Mouse (Mus musculus) embryonic facial prominence, embryonic 12.5 days (tissue): ENCODE measurements at regions not wholly inside any gene's neighbourhood (a gene's known extent, or its start where the extent isn't known, plus 50 kb on each side); places are given as distances from the start of the nearest gene placed in this dataset.

ENCODE experiments used
- ATAC-seq: fragments of 200-750 bp; cut with Nextera tagmentation; 2 replicates; pipeline ENCODE4 v1.8.0; 2017; ENCODE audit not compliant: insufficient number of reproducible peaks, insufficient read depth, low FRiP score, low TSS enrichment
- H3K27ac ChIP-seq: fragments of 300-500 bp; sonication (generic); 2 replicates; pipeline ENCODE4 v1.5.1; 2016; ENCODE audit warnings: mild to moderate bottlenecking
- H3K27me3 ChIP-seq: fragments of 300-500 bp; sonication (generic); 2 replicates; pipeline ENCODE4 v1.6.1; 2016; ENCODE audit warnings: mild to moderate bottlenecking, moderate library complexity
- H3K36me3 ChIP-seq: fragments of 300-500 bp; sonication (generic); 2 replicates; pipeline ENCODE4 v1.6.1; 2016; ENCODE audit warnings: mild to moderate bottlenecking
- H3K4me1 ChIP-seq: fragments of 300-500 bp; sonication (generic); 2 replicates; pipeline ENCODE4 v1.6.1; 2016
- H3K4me2 ChIP-seq: fragments of 300-500 bp; sonication (generic); replicated peaks from 2 replicates; pipeline ENCODE4 v1.6.1; 2016; ENCODE audit warnings: mild to moderate bottlenecking, moderate library complexity
- H3K4me3 ChIP-seq: fragments of 300-500 bp; sonication (generic); 2 replicates; pipeline ENCODE4 v1.5.1; 2016; ENCODE audit warnings: mild to moderate bottlenecking
- H3K9ac ChIP-seq: fragments of 300-500 bp; sonication (generic); 2 replicates; pipeline ENCODE4 v1.6.1; 2016; ENCODE audit warnings: mild to moderate bottlenecking, moderate library complexity
- H3K9me3 ChIP-seq: fragments of 300-500 bp; sonication (generic); 2 replicates; pipeline ENCODE4 v1.6.1; 2016; ENCODE audit warnings: mild to moderate bottlenecking, moderate library complexity
- WGBS: fragments of 180-500 bp; shearing (Covaris S2); methylation state at CpG from one replicate; pipeline ENCODE4 v1.1.7; 2016; 5-methylcytosine and 5-hydroxymethylcytosine counted together

DNA sequence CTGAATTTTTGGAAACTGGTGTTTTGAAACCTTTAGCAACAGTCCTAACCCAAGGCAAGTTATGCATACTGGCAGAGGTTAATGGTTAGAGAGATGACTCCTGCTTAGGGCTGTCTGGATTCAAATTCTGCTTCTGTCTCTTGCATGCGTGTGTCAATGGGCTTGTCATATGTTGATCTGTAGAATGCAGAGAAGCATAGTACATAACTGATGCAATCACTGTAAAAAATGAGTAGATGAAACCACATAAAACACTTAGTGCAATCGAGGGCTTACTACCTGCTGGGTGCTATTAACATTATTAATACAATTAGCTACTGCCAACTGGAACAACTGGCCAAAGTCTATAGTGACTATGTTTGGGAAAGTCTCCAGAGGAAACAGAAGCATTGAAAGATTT is 163.3 kb downstream of the Fzd1 start:
- H3K27ac ChIP-seq = no peak overlapping the region
- H3K4me3 ChIP-seq = no peak overlapping the region
- no peak overlapping the region for H3K9ac ChIP-seq
- no peak for ATAC-seq
- 72% methylated on average over 2 of the region's 2 CpGs for WGBS
- no peak overlapping the region for H3K4me2 ChIP-seq
- H3K9me3 ChIP-seq = no peaks in the 10 kb centered on the region
- no peaks in the 10 kb centered on the region for H3K36me3 ChIP-seq
- H3K27me3 ChIP-seq = no peaks in the 10 kb centered on the region
- H3K4me1 ChIP-seq = no peaks in the 10 kb centered on the region

DNA sequence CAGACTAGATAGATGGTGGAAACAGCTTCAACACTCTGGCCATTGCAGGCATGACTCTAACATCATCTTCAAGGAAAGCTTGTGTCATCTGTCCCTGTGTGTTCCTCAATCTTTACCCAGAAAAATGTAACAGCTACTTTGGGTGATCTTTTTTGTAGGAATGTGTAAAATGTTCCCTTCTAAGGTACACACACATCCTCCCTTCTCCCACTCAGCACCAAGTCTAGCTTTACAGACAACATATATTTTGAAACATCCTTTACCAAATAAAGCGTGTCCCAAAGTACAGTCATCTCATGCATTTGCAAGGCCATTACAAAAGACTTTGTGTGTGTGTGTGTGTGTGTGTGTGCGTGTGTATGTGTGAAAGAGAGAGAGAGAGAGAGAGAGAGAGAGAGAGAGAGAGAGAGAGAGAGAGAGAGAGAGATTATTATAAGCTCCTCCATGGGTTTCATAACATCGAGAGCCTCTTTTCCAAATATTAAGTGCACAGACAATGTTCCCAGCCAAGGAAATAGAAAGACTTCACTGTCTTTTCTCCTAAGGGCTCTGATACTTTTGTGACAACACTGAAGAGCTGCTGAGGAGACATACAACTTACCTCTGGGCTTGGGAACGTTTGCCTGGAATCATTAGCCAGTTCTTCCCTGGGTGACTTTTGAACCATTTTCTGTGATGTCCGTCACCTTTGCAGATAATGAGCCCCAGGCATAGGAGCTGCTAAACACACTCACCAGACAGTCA is 164.0 kb downstream of the Fzd1 start:
- Histone ChIP-seq H3K9ac (no peak overlapping the region), H3K4me2 (no peak overlapping the region), H3K27ac (no peak overlapping the region), H3K27me3 (no peaks in the 10 kb centered on the region), H3K4me3 (no peak overlapping the region), H3K36me3 (no peaks in the 10 kb centered on the region), H3K4me1 (no peaks in the 10 kb centered on the region), H3K9me3 (no peaks in the 10 kb centered on the region)
- ATAC-seq = no peak
- WGBS = 61% methylated on average over 5 of the region's 5 CpGs

DNA sequence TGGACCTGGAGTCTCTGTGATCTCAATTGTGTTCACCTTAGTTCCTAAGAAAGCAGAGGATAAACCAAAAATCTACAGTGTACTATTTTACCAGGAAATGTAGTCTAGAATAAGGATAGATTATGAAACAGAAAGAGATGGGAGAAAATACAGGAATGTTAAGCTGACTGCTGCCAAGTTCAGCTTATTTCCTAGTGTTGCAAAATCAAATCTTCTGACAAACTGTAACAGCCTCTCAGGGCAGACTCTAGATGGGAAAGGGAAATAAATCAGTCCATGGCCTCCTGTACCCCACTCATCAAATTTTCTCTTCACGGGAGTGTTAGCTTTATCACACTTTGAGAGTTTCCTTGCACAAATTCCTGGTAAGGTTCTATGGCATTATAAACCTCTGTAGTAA is 166.1 kb downstream of the Fzd1 start:
- Histone ChIP-seq H3K36me3 (no peaks in the 10 kb centered on the region), H3K27me3 (no peaks in the 10 kb centered on the region), H3K4me2 (no peak overlapping the region), H3K4me1 (no peaks in the 10 kb centered on the region), H3K9ac (no peak overlapping the region), H3K9me3 (no peaks in the 10 kb centered on the region), H3K27ac (no peak overlapping the region), H3K4me3 (no peak overlapping the region)
- no peak for ATAC-seq
- WGBS = 77% methylated on average over 1 of the region's 1 CpGs

- H3K27me3 ChIP-seq = no peaks in the 10 kb centered on the region
- ATAC-seq = no peak
- no peak overlapping the region for H3K4me3 ChIP-seq
- H3K36me3 ChIP-seq = no peaks in the 10 kb centered on the region
- H3K4me2 ChIP-seq = no peak overlapping the region
- no peak overlapping the region for H3K27ac ChIP-seq
- H3K4me1 ChIP-seq = no peaks in the 10 kb centered on the region
- WGBS = 91% methylated on average over 1 of the region's 1 CpGs
- no peak overlapping the region for H3K9ac ChIP-seq
- H3K9me3 ChIP-seq = no peaks in the 10 kb centered on the region
Observed at GRCm38 (mm10) chr5:4582702-4583475, 174.9 kb downstream of the Fzd1 start.

GRCm38 (mm10) chr5:4580185-4580839 is 177.5 kb downstream of the Fzd1 start:
- ATAC-seq = no peak
- no peak overlapping the region for H3K9ac ChIP-seq
- H3K36me3 ChIP-seq = no peaks in the 10 kb centered on the region
- H3K9me3 ChIP-seq = no peaks in the 10 kb centered on the region
- no peak overlapping the region for H3K4me2 ChIP-seq
- H3K27me3 ChIP-seq = no peaks in the 10 kb centered on the region
- WGBS = 80% methylated on average over 8 of the region's 8 CpGs
- no peak overlapping the region for H3K4me3 ChIP-seq
- H3K4me1 ChIP-seq = no peaks in the 10 kb centered on the region
- no peak overlapping the region for H3K27ac ChIP-seq

DNA sequence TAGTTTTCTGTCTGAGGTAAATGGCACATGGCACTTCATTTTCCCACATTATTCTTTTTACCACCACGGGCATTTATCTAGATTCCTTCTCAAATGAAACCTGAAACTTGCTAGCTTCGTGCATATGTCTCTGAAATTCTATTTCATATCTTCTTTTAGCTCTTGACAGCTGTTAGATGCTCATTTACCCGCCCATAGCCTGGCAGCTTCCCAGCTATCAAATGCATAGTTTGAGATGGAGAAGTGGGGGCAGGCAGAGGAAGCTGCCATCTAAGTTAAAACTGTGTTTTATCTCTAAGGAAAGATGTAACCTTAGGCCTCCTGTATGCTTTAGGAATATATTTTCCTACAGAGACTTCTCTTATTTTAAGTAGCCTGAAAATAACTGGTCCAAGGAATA is 179.0 kb downstream of the Fzd1 start:
- 56% methylated on average over 3 of the region's 3 CpGs for WGBS
- Histone ChIP-seq H3K4me1 (no peaks in the 10 kb centered on the region), H3K4me2 (no peak overlapping the region), H3K27ac (no peak overlapping the region), H3K9ac (no peak overlapping the region), H3K9me3 (no peaks in the 10 kb centered on the region), H3K36me3 (no peaks in the 10 kb centered on the region), H3K4me3 (no peak overlapping the region), H3K27me3 (no peaks in the 10 kb centered on the region)
- ATAC-seq = no peak

- Histone ChIP-seq H3K36me3 (no peaks in the 10 kb centered on the region), H3K27ac (no peak overlapping the region), H3K9me3 (no peaks in the 10 kb centered on the region), H3K4me1 (no peaks in the 10 kb centered on the region), H3K4me2 (no peak overlapping the region), H3K27me3 (no peaks in the 10 kb centered on the region), H3K9ac (no peak overlapping the region), H3K4me3 (no peak overlapping the region)
- 87% methylated on average over 6 of the region's 6 CpGs for WGBS
- no peak for ATAC-seq
Observed at GRCm38 (mm10) chr5:4577179-4577578, 180.7 kb downstream of the Fzd1 start.

DNA sequence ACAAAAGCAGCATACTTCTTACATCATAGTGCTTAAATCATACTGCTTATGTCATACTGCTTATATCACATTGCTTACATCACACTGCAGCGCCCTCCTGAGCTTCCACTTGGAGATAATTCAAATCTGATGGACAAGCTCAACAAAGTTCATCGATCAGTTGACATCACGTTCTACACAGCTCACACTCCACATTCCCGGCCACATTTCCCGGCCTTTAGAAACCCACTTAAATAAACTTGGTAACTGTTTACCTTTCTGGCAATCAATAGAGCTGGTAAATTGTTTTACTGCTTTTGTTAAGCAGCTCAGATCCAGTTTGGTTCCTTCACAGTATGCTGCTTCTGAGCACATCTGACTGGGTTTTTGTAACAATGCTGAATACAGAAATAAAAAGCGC is 194.0 kb downstream of the Fzd1 start:
- no peak overlapping the region for H3K27ac ChIP-seq
- H3K9ac ChIP-seq = no peak overlapping the region
- H3K27me3 ChIP-seq = no peaks in the 10 kb centered on the region
- H3K4me2 ChIP-seq = no peak overlapping the region
- H3K4me3 ChIP-seq = no peak overlapping the region
- ATAC-seq = no peak
- H3K9me3 ChIP-seq = no peaks in the 10 kb centered on the region
- no peaks in the 10 kb centered on the region for H3K36me3 ChIP-seq
- 85% methylated on average over 6 of the region's 6 CpGs for WGBS
- no peaks in the 10 kb centered on the region; the same call in 1 of the 2 replicates for H3K4me1 ChIP-seq

DNA sequence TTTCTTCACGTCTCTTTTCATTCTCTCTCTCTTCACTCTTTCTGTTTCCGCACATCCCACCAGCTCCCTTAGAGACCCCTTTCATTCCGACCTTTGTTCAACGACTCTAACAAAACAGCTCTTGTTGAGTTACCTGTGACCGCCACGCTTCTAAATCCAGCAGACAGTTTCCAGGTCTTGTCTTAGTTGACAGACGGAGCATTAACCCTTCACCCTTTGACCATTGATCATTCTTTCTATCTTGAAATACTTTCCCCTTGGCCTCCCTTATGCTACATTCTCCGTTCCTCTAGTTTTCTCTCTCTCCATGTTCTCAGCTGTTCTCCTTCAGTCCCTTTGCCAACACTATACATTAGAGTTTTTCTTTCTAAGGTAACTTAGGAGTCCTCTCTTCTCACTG is 196.2 kb downstream of the Fzd1 start:
- Histone ChIP-seq H3K27ac (no peak overlapping the region), H3K36me3 (no peaks in the 10 kb centered on the region), H3K4me3 (no peak overlapping the region), H3K4me1 (no peaks in the 10 kb centered on the region; the same call in 1 of the 2 replicates), H3K9me3 (no peaks in the 10 kb centered on the region), H3K4me2 (no peak overlapping the region), H3K9ac (no peak overlapping the region), H3K27me3 (no peaks in the 10 kb centered on the region)
- WGBS = 60% methylated on average over 8 of the region's 8 CpGs
- no peak for ATAC-seq

DNA sequence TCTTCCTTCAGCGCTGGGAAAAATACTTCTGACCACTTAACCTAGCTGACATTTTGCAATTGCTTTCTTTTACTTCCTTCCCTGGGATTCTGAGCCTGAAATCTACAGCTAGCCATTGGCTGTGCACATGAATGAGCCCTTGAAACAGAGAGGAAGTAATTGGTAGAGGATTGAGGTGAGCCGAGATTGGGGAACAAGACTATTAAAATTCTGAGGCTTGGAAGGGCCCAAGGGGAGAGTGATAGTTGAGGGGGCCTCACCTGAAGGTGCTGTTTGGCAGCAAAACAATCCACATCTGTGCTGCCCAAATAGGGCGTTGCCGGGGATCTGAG is 196.7 kb downstream of the Fzd1 start:
- no peaks in the 10 kb centered on the region for H3K27me3 ChIP-seq
- 62% methylated on average over 4 of the region's 4 CpGs for WGBS
- no peaks in the 10 kb centered on the region for H3K36me3 ChIP-seq
- no peak overlapping the region for H3K27ac ChIP-seq
- no peaks in the 10 kb centered on the region; the same call in 1 of the 2 replicates for H3K4me1 ChIP-seq
- H3K4me3 ChIP-seq = no peak overlapping the region
- no peaks in the 10 kb centered on the region for H3K9me3 ChIP-seq
- ATAC-seq = no peak
- no peak overlapping the region for H3K4me2 ChIP-seq
- no peak overlapping the region for H3K9ac ChIP-seq

DNA sequence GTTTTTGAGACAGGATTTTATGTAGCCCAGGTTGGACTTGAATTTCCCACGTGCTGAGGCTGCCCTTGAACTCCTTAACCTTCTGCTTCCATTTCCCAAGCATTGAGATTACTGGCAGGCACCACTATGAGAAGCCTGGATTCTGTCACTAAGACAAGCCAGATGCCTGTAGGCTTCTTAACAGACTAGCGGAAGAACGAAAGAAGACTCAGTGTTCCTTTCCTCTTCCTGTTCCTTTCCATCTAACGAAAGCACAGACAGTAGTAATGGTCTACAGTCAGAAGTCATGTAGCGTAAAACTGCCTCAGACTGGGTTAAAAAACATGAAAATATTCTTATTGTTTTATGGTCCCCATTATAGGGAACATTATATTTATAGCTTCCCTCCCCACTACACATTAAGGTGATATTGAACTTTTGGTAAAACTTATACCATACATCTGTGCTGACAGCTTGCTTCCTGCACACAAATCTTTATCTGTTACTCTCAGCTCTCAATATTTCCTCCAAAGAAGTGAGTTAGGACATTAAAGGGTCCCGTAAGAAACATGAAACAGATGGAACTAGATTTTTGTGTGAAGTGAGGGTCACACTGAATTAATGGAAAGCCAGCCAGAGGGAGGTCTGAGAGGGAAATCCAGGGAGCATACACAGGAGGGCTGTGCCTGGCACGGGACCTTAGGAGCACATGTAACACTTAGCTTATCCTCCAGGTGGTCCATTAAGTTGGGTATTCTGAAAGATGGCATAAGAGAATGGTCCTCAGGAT is 197.3 kb downstream of the Fzd1 start:
- Histone ChIP-seq H3K9me3 (no peaks in the 10 kb centered on the region), H3K4me2 (no peak overlapping the region), H3K9ac (no peak overlapping the region), H3K4me3 (no peak overlapping the region), H3K27ac (no peak overlapping the region), H3K27me3 (no peaks in the 10 kb centered on the region), H3K36me3 (no peaks in the 10 kb centered on the region), H3K4me1 (no peaks in the 10 kb centered on the region; the same call in 1 of the 2 replicates)
- ATAC-seq = no peak
- WGBS = 63% methylated on average over 7 of the region's 7 CpGs
